Comparison of ENCODE assay signal across 8 mouse cellular contexts in the genomic region with DNA sequence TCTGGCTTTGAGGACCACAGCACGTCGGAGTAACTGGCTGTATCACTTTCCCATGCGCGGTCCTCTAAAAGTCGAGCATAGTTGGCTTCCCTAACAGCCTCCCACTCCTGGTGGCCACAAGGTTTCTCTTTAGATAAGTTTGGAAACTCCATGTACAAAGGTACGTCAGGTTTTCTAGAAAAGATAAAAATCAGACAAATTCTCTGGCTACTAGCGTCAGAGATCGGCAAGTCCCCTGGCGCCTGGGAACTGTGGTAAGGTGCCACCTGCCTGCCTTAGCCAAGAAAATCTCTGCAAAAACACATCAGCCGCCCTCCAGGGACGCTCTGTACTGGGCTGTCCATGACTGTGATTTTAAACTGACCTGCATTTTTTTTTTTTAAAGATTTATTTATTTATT. TPM values are rescaled to one million over a fixed set of nuclear protein-coding genes. Genes with fewer than 3 reads are reported as not detected.
DNase-seq lines count a peak whose midpoint lies in the region; ATAC-seq and TF ChIP-seq lines count a peak whose summit lies in the region.

No protein-coding gene starts in this region.

- 46% methylated on average over 11 of the region's 11 CpGs for WGBS in heart, embryonic 12.5 days
- WGBS in hindbrain, embryonic 11.5 days, result 46% methylated on average over 11 of the region's 11 CpGs
- 46% methylated on average over 11 of the region's 11 CpGs for WGBS in midbrain, embryonic 10.5 days

- intact Hi-C loops in heart, postnatal 36 days (cut with DNase I), result no loop called here

- no peaks in the 10 kb centered on the region for H3K36me3 ChIP-seq in heart, embryonic 12.5 days
- H3K36me3 ChIP-seq in ES-Bruce4 (ENCODE audit: control insufficient read depth, insufficient read depth, low read length, poor library complexity, severe bottlenecking), result no peaks in the 10 kb centered on the region
- no peaks in the 10 kb centered on the region for H3K36me3 ChIP-seq in hindbrain, embryonic 11.5 days (ENCODE audit: control insufficient read depth, insufficient read depth, low read length)
- H3K36me3 ChIP-seq in midbrain, embryonic 10.5 days, result no peaks in the 10 kb centered on the region

- TF ChIP-seq CTCF in ES-Bruce4 (IDR thresholded peaks at IDR 0.05; ENCODE audit: low read depth, low read length), result no peak

- DNase-seq in heart, postnatal 36 days, result no peak
- no peak for DNase-seq in hindbrain, embryonic 11.5 days (ENCODE audit: low spot score)
- DNase-seq in midbrain, embryonic 10.5 days (ENCODE audit: low spot score), result no peak
- DNase-seq in cerebellum, adult 18-20 months, result no peak
- DNase-seq in left cerebral cortex, adult 18-20 months (ENCODE audit: low spot score in 2 of 2), result no peak
- DNase-seq in urinary bladder, adult 18-20 months (ENCODE audit: low spot score in 2 of 2), result no peak

- no peak for TF ChIP-seq EP300 in ES-Bruce4 (IDR thresholded peaks at IDR 0.05; ENCODE audit: insufficient read depth, low read depth, low read length)

- peaks cover 16% of the 10 kb centered on the region for H3K27me3 ChIP-seq in heart, embryonic 12.5 days (replicated peaks)
- no peaks in the 10 kb centered on the region for H3K27me3 ChIP-seq in ES-Bruce4 (ENCODE audit: control insufficient read depth, insufficient read depth, low read length, poor library complexity, severe bottlenecking)
- peaks cover 17% of the 10 kb centered on the region for H3K27me3 ChIP-seq in hindbrain, embryonic 11.5 days (ENCODE audit: control insufficient read depth, insufficient read depth, low read length)
- H3K27me3 ChIP-seq in midbrain, embryonic 10.5 days (ENCODE audit: low read depth, poor library complexity, severe bottlenecking), result peaks cover 41% of the 10 kb centered on the region

- H3K9me3 ChIP-seq in heart, embryonic 12.5 days (replicated peaks), result no peaks in the 10 kb centered on the region
- no peaks in the 10 kb centered on the region for H3K9me3 ChIP-seq in ES-Bruce4 (replicated peaks; ENCODE audit: control insufficient read depth, insufficient read depth, low read length, poor library complexity, severe bottlenecking)
- H3K9me3 ChIP-seq in hindbrain, embryonic 11.5 days (ENCODE audit: control insufficient read depth, low read length), result no peaks in the 10 kb centered on the region
- no peaks in the 10 kb centered on the region; the same call in 1 of the 2 replicates for H3K9me3 ChIP-seq in midbrain, embryonic 10.5 days (replicated peaks)

- peak overlapping the region; percentile 96 for H3K4me2 ChIP-seq in heart, embryonic 12.5 days
- H3K4me2 ChIP-seq in hindbrain, embryonic 11.5 days (replicated peaks; ENCODE audit: low read depth, low read length), result peak overlapping the region; percentile 91; the same call in 1 of the 2 replicates

- peaks cover 5% of the 10 kb centered on the region; the same call in 1 of the 2 replicates for H3K4me1 ChIP-seq in heart, embryonic 12.5 days (replicated peaks)
- H3K4me1 ChIP-seq in ES-Bruce4 (ENCODE audit: control insufficient read depth, insufficient read depth, low read length), result no peaks in the 10 kb centered on the region
- H3K4me1 ChIP-seq in hindbrain, embryonic 11.5 days (replicated peaks; ENCODE audit: control insufficient read depth, insufficient read depth, low read length), result peaks cover 3% of the 10 kb centered on the region; the same call in 1 of the 2 replicates
- peaks cover 14% of the 10 kb centered on the region for H3K4me1 ChIP-seq in midbrain, embryonic 10.5 days

- no peak for TF ChIP-seq POLR2A in ES-Bruce4 (IDR thresholded peaks at IDR 0.05; ENCODE audit: insufficient read depth, low read length)

- H3K27ac ChIP-seq in heart, embryonic 12.5 days (ENCODE audit: poor library complexity, severe bottlenecking), result no peak overlapping the region
- no peak overlapping the region for H3K27ac ChIP-seq in ES-Bruce4 (ENCODE audit: insufficient read depth, low read length)
- H3K27ac ChIP-seq in hindbrain, embryonic 11.5 days (ENCODE audit: low read depth, low read length), result no peak overlapping the region
- no peak overlapping the region for H3K27ac ChIP-seq in midbrain, embryonic 10.5 days (replicated peaks)

- no peak overlapping the region for H3K9ac ChIP-seq in heart, embryonic 12.5 days
- H3K9ac ChIP-seq in ES-Bruce4 (ENCODE audit: low read depth, poor library complexity, severe bottlenecking), result no peak overlapping the region
- no peak overlapping the region for H3K9ac ChIP-seq in hindbrain, embryonic 11.5 days (ENCODE audit: low read depth, low read length)

- ATAC-seq in heart, embryonic 12.5 days (ENCODE audit: insufficient number of reproducible peaks, low FRiP score), result no peak
- no peak for ATAC-seq in hindbrain, embryonic 11.5 days (ENCODE audit: low FRiP score)

- H3K4me3 ChIP-seq in heart, embryonic 12.5 days, result peak overlapping the region; percentile 57
- H3K4me3 ChIP-seq in ES-Bruce4 (ENCODE audit: low read depth, low read length), result peak overlapping the region; percentile 41
- peak overlapping the region; percentile 39; the same call in 1 of the 2 replicates for H3K4me3 ChIP-seq in hindbrain, embryonic 11.5 days (ENCODE audit: low read depth, low read length)
- H3K4me3 ChIP-seq in midbrain, embryonic 10.5 days, result peak overlapping the region; percentile 60

RNA-seq across cellular contexts. Expression of a gene that starts 0.5 kb away (rescaled TPM):
- 2.5 and 2.7 TPM in 2 replicates for polyA plus RNA-seq in heart, embryonic 12.5 days (2016; fragmentation: Nextera tagmentation; extraction: Ambion mirVana)
- 1 to 10 TPM; 1.0 to 1.9 TPM for total RNA-seq in heart, postnatal 36 days (2021)
- polyA plus RNA-seq in ES-Bruce4 (2011; ENCODE audit: insufficient read depth, insufficient read length, low read depth, missing spikeins), result 0.23 and 0.60 TPM in 2 replicates
- 0.54 and 0.57 TPM in 2 replicates for polyA plus RNA-seq in hindbrain, embryonic 11.5 days (2014; fragmentation: Nextera tagmentation; extraction: Ambion mirVana)
- polyA plus RNA-seq in midbrain, embryonic 10.5 days (2016; fragmentation: Nextera tagmentation; extraction: Ambion mirVana), result 0.25 TPM in 1 of 2 replicates, not detected in the other
- total RNA-seq in left cerebral cortex, adult 18-20 months (2021), result under 1 TPM in 1 of 2 experiments, not detected in 1; 0.14 TPM
